Mouse (Mus musculus) stomach, postnatal 0 days (tissue): Measurements from ENCODE around the gene Erc2.

Experiments
- CTCF ChIP-seq: IDR thresholded peaks from 2 replicates; pipeline ENCODE4 v1.5.1; 2016; ENCODE audit warnings: antibody characterized with exemption, low read depth, mild to moderate bottlenecking, moderate library complexity
- EP300 ChIP-seq: optimal IDR thresholded peaks from 2 replicates; pipeline ENCODE3; 2016; ENCODE audit warnings: antibody characterized with exemption

- TF ChIP-seq CTCF: no peak
- TF ChIP-seq EP300: no peak
Measured at GRCm38 (mm10) chr14:28508288-28509258, 886.3 kb downstream of the Erc2 start.
